Mouse (Mus musculus) heart, embryonic 14.5 days (tissue): ENCODE results near the gene Msmo1. TPM values are rescaled to one million over a fixed set of nuclear protein-coding genes. Genes with fewer than 3 reads are reported as not detected.

Source experiments
- ATAC-seq: fragments of 200-750 bp; cut with Nextera tagmentation; 2 replicates; pipeline ENCODE4 v1.8.0; 2017; ENCODE audit warnings: low read depth, moderate TSS enrichment; ENCODE audit not compliant: insufficient number of reproducible peaks, insufficient read depth, low FRiP score
- H3K27ac ChIP-seq, 2 experiments: fragments of 200-500 bp in 1 of 2; fragments of 300-500 bp in 1 of 2; sonication (generic) in 1 of 2; replicated peaks in 1 of 2; 2 replicates each; pipeline ENCODE4 v1.5.1; 2012 to 2014; ENCODE audit warnings: low read depth in 2 of 2, low read length in 2 of 2, control low read depth in 1 of 2, mild to moderate bottlenecking in 1 of 2, mixed read lengths in 1 of 2; ENCODE audit not compliant: control insufficient read depth in 1 of 2, insufficient read depth in 1 of 2
- H3K27me3 ChIP-seq: fragments of 300-500 bp; sonication (generic); 2 replicates; pipeline ENCODE4 v1.6.1; 2014; ENCODE audit warnings: mild to moderate bottlenecking, low read length, control low read depth; ENCODE audit not compliant: control insufficient read depth, insufficient read depth
- H3K36me3 ChIP-seq: fragments of 300-500 bp; sonication (generic); 2 replicates; pipeline ENCODE4 v1.6.1; 2014; ENCODE audit warnings: mild to moderate bottlenecking, control low read depth, low read length, mixed read lengths; ENCODE audit not compliant: control insufficient read depth, insufficient read depth
- H3K4me1 ChIP-seq, 2 experiments: fragments of 200-500 bp in 1 of 2; fragments of 300-500 bp in 1 of 2; sonication (generic) in 1 of 2; 2 replicates each; pipeline ENCODE4 v1.6.1; 2012 to 2014; ENCODE audit warnings: low read length in 2 of 2, control low read depth in 1 of 2, mixed read lengths in 1 of 2; ENCODE audit not compliant: control insufficient read depth in 2 of 2, insufficient read depth in 2 of 2
- H3K4me2 ChIP-seq: fragments of 300-500 bp; sonication (generic); 2 replicates; pipeline ENCODE4 v1.6.1; 2014; ENCODE audit warnings: mild to moderate bottlenecking, low read length
- H3K4me3 ChIP-seq, 2 experiments: fragments of 200-500 bp in 1 of 2; fragments of 300-500 bp in 1 of 2; sonication (generic) in 1 of 2; 2 replicates each; pipeline ENCODE4 v1.5.1; 2012 to 2014; ENCODE audit warnings: low read length in 2 of 2, mild to moderate bottlenecking in 2 of 2, control low read depth in 1 of 2, low read depth in 1 of 2, moderate library complexity in 1 of 2; ENCODE audit not compliant: control insufficient read depth in 1 of 2, insufficient read depth in 1 of 2
- H3K9ac ChIP-seq: fragments of 300-500 bp; sonication (generic); 2 replicates; pipeline ENCODE4 v1.6.1; 2014; ENCODE audit warnings: mild to moderate bottlenecking, low read length
- H3K9me3 ChIP-seq: fragments of 300-500 bp; sonication (generic); 2 replicates; pipeline ENCODE4 v1.6.1; 2016; ENCODE audit warnings: low read length, control low read depth; ENCODE audit not compliant: control insufficient read depth
- WGBS: fragments of 180-500 bp; shearing (Covaris S2); extraction: QIAGEN DNeasy Blood & Tissue Kit; methylation state at CpG from one replicate; pipeline ENCODE4 v1.1.7; 2014; 5-methylcytosine and 5-hydroxymethylcytosine counted together
- polyA plus RNA-seq: library from polyadenylated mRNA; unstranded; fragments of >200 nt; fragmentation: Nextera tagmentation; extraction: Ambion mirVana; gene quantifications from 2 replicates; pipeline ENCODE4 v1.2.1, GENCODE M21; 2014

Gene Msmo1
- polyA plus RNA-seq, 1 experiment from 2014 or later = 46.5 TPM

GRCm38 (mm10) chr8:64764075-64764474 lies 30.5 kb upstream of the Msmo1 start:
- no peak for ATAC-seq
- no peaks in the 10 kb centered on the region for H3K9me3 ChIP-seq
- H3K36me3 ChIP-seq = 0 out of 2 replicates have a peak, but pooled peaks cover 6% of the 10 kb centered on the region
- no peak overlapping the region for H3K9ac ChIP-seq
- no peaks in the 10 kb centered on the region for H3K27me3 ChIP-seq
- WGBS = 75% methylated on average over 9 of the region's 9 CpGs
- H3K27ac ChIP-seq = no peak overlapping the region
- H3K4me1 ChIP-seq = no peaks in the 10 kb centered on the region
- no peak overlapping the region for H3K4me2 ChIP-seq
- no peak overlapping the region for H3K4me3 ChIP-seq

- Histone ChIP-seq H3K4me1 (no peaks in the 10 kb centered on the region), H3K27me3 (no peaks in the 10 kb centered on the region), H3K4me2 (no peak overlapping the region), H3K36me3 (peaks cover 14% of the 10 kb centered on the region), H3K27ac (no peak overlapping the region), H3K9me3 (no peaks in the 10 kb centered on the region), H3K4me3 (no peak overlapping the region), H3K9ac (no peak overlapping the region)
- 76% methylated on average over 1 of the region's 1 CpGs for WGBS
- no peak for ATAC-seq
Observed at GRCm38 (mm10) chr8:64762751-64763150, 29.2 kb upstream of the Msmo1 start.

- Histone ChIP-seq H3K9me3 (no peaks in the 10 kb centered on the region), H3K4me3 (no peak overlapping the region), H3K9ac (no peak overlapping the region), H3K4me1 (no peaks in the 10 kb centered on the region), H3K27me3 (no peaks in the 10 kb centered on the region), H3K4me2 (no peak overlapping the region), H3K27ac (no peak overlapping the region), H3K36me3 (peaks cover 15% of the 10 kb centered on the region)
- ATAC-seq = no peak
- WGBS = 79% methylated on average over 8 of the region's 8 CpGs
Observed at GRCm38 (mm10) chr8:64761430-64761829, 27.8 kb upstream of the Msmo1 start.

GRCm38 (mm10) chr8:64757956-64758355 lies 24.4 kb upstream of the Msmo1 start:
- H3K27ac ChIP-seq = no peak overlapping the region
- ATAC-seq = no peak
- no peak overlapping the region for H3K4me2 ChIP-seq
- no peak overlapping the region for H3K4me3 ChIP-seq
- H3K4me1 ChIP-seq = no peaks in the 10 kb centered on the region
- H3K9me3 ChIP-seq = no peaks in the 10 kb centered on the region
- peaks cover 29% of the 10 kb centered on the region for H3K36me3 ChIP-seq
- 93% methylated on average over 15 of the region's 15 CpGs for WGBS
- H3K27me3 ChIP-seq = no peaks in the 10 kb centered on the region
- H3K9ac ChIP-seq = no peak overlapping the region

- Histone ChIP-seq H3K9me3 (no peaks in the 10 kb centered on the region), H3K4me2 (no peak overlapping the region), H3K36me3 (peaks cover 24% of the 10 kb centered on the region), H3K27ac (no peak overlapping the region), H3K4me1 (no peaks in the 10 kb centered on the region; a peak in 1 of 4 replicates), H3K27me3 (no peaks in the 10 kb centered on the region), H3K9ac (no peak overlapping the region), H3K4me3 (no peak overlapping the region)
- no peak for ATAC-seq
- WGBS = 71% methylated on average over 10 of the region's 10 CpGs
Observed at GRCm38 (mm10) chr8:64746215-64747058, 12.8 kb upstream of the Msmo1 start.

- H3K4me2 ChIP-seq = no peak overlapping the region; the same call in 1 of the 2 replicates
- no peak overlapping the region for H3K4me3 ChIP-seq
- 44% methylated on average over 13 of the region's 13 CpGs for WGBS
- H3K9ac ChIP-seq = no peak overlapping the region
- H3K27ac ChIP-seq = 0 out of 4 replicates have a peak overlapping the region, but pooled peaks of 1 of the 2 experiments have one; percentile 14
- H3K9me3 ChIP-seq = no peaks in the 10 kb centered on the region
- peaks cover 0 to 5% of the 10 kb centered on the region in 2 experiments; a peak in 1 of 4 replicates for H3K4me1 ChIP-seq
- ATAC-seq = no peak
- 0 out of 2 replicates have a peak, but pooled peaks cover 3% of the 10 kb centered on the region for H3K36me3 ChIP-seq
- no peaks in the 10 kb centered on the region for H3K27me3 ChIP-seq
Observed at GRCm38 (mm10) chr8:64740547-64741211, 7.1 kb upstream of the Msmo1 start.

- Histone ChIP-seq H3K36me3 (0 out of 2 replicates have a peak, but pooled peaks cover 3% of the 10 kb centered on the region), H3K9ac (no peak overlapping the region), H3K4me1 (peaks cover 0 to 5% of the 10 kb centered on the region in 2 experiments; a peak in 1 of 4 replicates), H3K27ac (no peak overlapping the region), H3K4me2 (no peak overlapping the region), H3K4me3 (no peak overlapping the region), H3K9me3 (no peaks in the 10 kb centered on the region), H3K27me3 (no peaks in the 10 kb centered on the region)
- no peak for ATAC-seq
- 80% methylated on average over 1 of the region's 1 CpGs for WGBS
Observed at GRCm38 (mm10) chr8:64738916-64739315, 5.3 kb upstream of the Msmo1 start.
